Mouse (Mus musculus): ENCODE results near the gene Gm340. TPM values are rescaled to one million over a fixed set of nuclear protein-coding genes. Genes with fewer than 3 reads are reported as not detected.

Gm340 gene
- polyA plus RNA-seq (2012; rRNA removed) = 2.0 and 2.3 TPM in 2 replicates

GRCm38 (mm10) chr19:41581706-41582420 is at the start of gene Gm340:
TSS of gene Gm340 (plus strand) at chr19:41582370.

Other genes starting within 250 kb of the Gm340 start
- 1.1 and 1.2 TPM in 2 replicates for gene Pik3ap1, start 197.3 kb upstream of the Gm340 start, polyA plus RNA-seq (2012; rRNA removed)
- 4.9 and 5.0 TPM in 2 replicates for gene Lcor, start 99.7 kb upstream of the Gm340 start, polyA plus RNA-seq (2012; rRNA removed)
- gene Slit1, start 161.3 kb downstream of the Gm340 start, polyA plus RNA-seq (2012; rRNA removed) = 24.2 and 29.8 TPM in 2 replicates
- 5.0 and 6.1 TPM in 2 replicates for gene Arhgap19, start 219.7 kb downstream of the Gm340 start, polyA plus RNA-seq (2012; rRNA removed)
- gene Frat1, start 247.6 kb downstream of the Gm340 start, polyA plus RNA-seq (2012; rRNA removed) = 11.0 and 12.4 TPM in 2 replicates

All from central nervous system, embryonic 18 days (tissue).